Mouse (Mus musculus) MEL (cell line): ENCODE measurements around the gene Izumo1.

Experiments
- CTCF ChIP-seq, 3 experiments: IDR thresholded peaks in 2 of 3; conservative IDR thresholded peaks in 1 of 3; 2 replicates each; pipeline ENCODE4 v1.5.1; 2011 to 2012; ENCODE audit warnings: low read length in 3 of 3, low read depth in 2 of 3, mild to moderate bottlenecking in 2 of 3, improper control_type of control experiment in 1 of 3, inconsistent platforms in 1 of 3, mixed read lengths in 1 of 3, moderate library complexity in 1 of 3; ENCODE audit not compliant: control insufficient read depth in 1 of 3, insufficient read depth in 1 of 3, poor library complexity in 1 of 3, severe bottlenecking in 1 of 3
- KAT2A ChIP-seq: conservative IDR thresholded peaks from 2 replicates; pipeline ENCODE4 v1.6.1; 2012; ENCODE audit warnings: low read depth, low read length, improper control_type of control experiment, inconsistent platforms
- TBP ChIP-seq: IDR thresholded peaks from 2 replicates; pipeline ENCODE4 v1.8.0; 2011; ENCODE audit warnings: low read depth, low read length, improper control_type of control experiment

GRCm38 (mm10) chr7:45666161-45666560, 44.5 kb downstream of the Izumo1 start, which contains the start of gene Fut2:
- TF ChIP-seq KAT2A = no peak
- TF ChIP-seq TBP = no peak
- no peak for TF ChIP-seq CTCF (IDR thresholded peaks at IDR 0.05 in 2 of 3, conservative IDR thresholded peaks at IDR 0.05 in 1 of 3; ENCODE audit: control insufficient read depth in 1 of 3, insufficient read depth in 1 of 3, low read depth in 2 of 3, low read length in 3 of 3, poor library complexity in 1 of 3, severe bottlenecking in 1 of 3)
